Mouse (Mus musculus): ENCODE data around the gene Adcy1. TPM values are rescaled to one million over a fixed set of nuclear protein-coding genes. Genes with fewer than 3 reads are reported as not detected.

The Adcy1 gene
- polyA plus RNA-seq, 1 experiment from 2014 or later: 0.40 TPM

GRCm38 (mm10) chr11:7135301-7135700 is 72.0 kb downstream of the Adcy1 start:
- Histone ChIP-seq H3K27ac (ENCODE audit: low read depth, low read length) (no peak overlapping the region), H3K4me2 (replicated peaks; ENCODE audit: low read depth) (no peak overlapping the region), H3K4me1 (replicated peaks; ENCODE audit: control insufficient read depth, insufficient read depth, low read length) (no peaks in the 10 kb centered on the region), H3K9ac (ENCODE audit: low read depth, low read length) (no peak overlapping the region), H3K27me3 (replicated peaks; ENCODE audit: control insufficient read depth, insufficient read depth, low read length) (no peaks in the 10 kb centered on the region), H3K9me3 (ENCODE audit: control insufficient read depth) (no peaks in the 10 kb centered on the region), H3K36me3 (ENCODE audit: control insufficient read depth, insufficient read depth) (no peaks in the 10 kb centered on the region), H3K4me3 (ENCODE audit: low read depth, low read length) (no peak overlapping the region)
- no peak for ATAC-seq
- WGBS: 59% methylated on average over 6 of the region's 6 CpGs
- no peak for TF ChIP-seq CTCF (IDR thresholded peaks at IDR 0.05; ENCODE audit: low read depth)

DNA sequence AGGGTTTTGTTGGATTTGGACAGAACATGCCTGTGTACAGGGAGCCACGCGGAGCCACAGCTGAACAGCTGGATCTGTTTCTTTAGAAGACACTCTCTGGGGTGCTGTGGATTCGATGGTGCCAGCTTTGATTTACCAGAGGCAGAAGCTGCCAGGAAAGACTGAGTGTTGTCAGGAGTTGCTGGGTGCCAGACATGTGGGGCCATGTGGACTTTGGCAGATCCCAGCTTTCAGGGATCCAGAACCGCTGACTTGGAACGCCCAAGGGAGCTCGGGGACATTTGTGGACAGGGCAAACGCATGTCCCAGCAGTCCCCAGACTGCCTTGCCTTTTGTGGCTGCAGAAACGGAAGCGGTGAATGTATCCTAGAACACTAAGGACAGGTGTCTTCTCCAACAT is 72.5 kb downstream of the Adcy1 start:
- no peaks in the 10 kb centered on the region for H3K4me1 ChIP-seq (replicated peaks; ENCODE audit: control insufficient read depth, insufficient read depth, low read length)
- H3K27me3 ChIP-seq (replicated peaks; ENCODE audit: control insufficient read depth, insufficient read depth, low read length): no peaks in the 10 kb centered on the region
- H3K4me3 ChIP-seq (ENCODE audit: low read depth, low read length): no peak overlapping the region
- no peak for ATAC-seq
- H3K9me3 ChIP-seq (ENCODE audit: control insufficient read depth): no peaks in the 10 kb centered on the region
- no peaks in the 10 kb centered on the region for H3K36me3 ChIP-seq (ENCODE audit: control insufficient read depth, insufficient read depth)
- no peak for TF ChIP-seq CTCF (IDR thresholded peaks at IDR 0.05; ENCODE audit: low read depth)
- 85% methylated on average over 9 of the region's 9 CpGs for WGBS
- no peak overlapping the region for H3K4me2 ChIP-seq (replicated peaks; ENCODE audit: low read depth)
- H3K27ac ChIP-seq (ENCODE audit: low read depth, low read length): no peak overlapping the region
- H3K9ac ChIP-seq (ENCODE audit: low read depth, low read length): no peak overlapping the region

- Histone ChIP-seq H3K27me3 (replicated peaks; ENCODE audit: control insufficient read depth, insufficient read depth, low read length) (no peaks in the 10 kb centered on the region), H3K4me2 (replicated peaks; ENCODE audit: low read depth) (no peak overlapping the region), H3K27ac (ENCODE audit: low read depth, low read length) (no peak overlapping the region), H3K4me1 (replicated peaks; ENCODE audit: control insufficient read depth, insufficient read depth, low read length) (no peaks in the 10 kb centered on the region), H3K4me3 (ENCODE audit: low read depth, low read length) (no peak overlapping the region), H3K36me3 (ENCODE audit: control insufficient read depth, insufficient read depth) (no peaks in the 10 kb centered on the region), H3K9ac (ENCODE audit: low read depth, low read length) (no peak overlapping the region), H3K9me3 (ENCODE audit: control insufficient read depth) (no peaks in the 10 kb centered on the region)
- TF ChIP-seq CTCF (IDR thresholded peaks at IDR 0.05; ENCODE audit: low read depth): no peak
- no peak for ATAC-seq
- 55% methylated on average over 5 of the region's 5 CpGs for WGBS
Measured at GRCm38 (mm10) chr11:7136246-7136855, 73.1 kb downstream of the Adcy1 start.

DNA sequence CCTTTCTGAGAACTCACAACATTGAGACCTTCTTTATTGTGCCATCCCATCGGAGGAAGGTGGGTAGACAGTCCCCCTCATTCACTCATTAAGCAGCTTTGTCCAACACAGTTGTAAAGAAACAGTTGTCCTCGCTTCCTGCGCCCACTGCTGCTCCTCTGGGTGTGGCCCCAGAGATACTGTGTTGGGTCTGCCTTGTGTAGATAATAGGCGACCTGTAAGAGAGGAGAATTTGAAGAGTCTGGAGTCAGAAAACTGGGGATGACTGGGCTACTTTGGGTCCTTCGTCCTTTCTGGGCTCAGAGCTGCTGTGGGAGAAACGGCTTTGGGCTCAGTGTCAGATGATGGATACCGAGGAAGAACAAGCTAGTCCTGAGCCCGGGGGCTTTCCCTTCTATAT is 75.1 kb downstream of the Adcy1 start:
- no peak for TF ChIP-seq CTCF (IDR thresholded peaks at IDR 0.05; ENCODE audit: low read depth)
- WGBS: 83% methylated on average over 8 of the region's 8 CpGs
- no peaks in the 10 kb centered on the region for H3K4me1 ChIP-seq (replicated peaks; ENCODE audit: control insufficient read depth, insufficient read depth, low read length)
- no peak overlapping the region for H3K4me2 ChIP-seq (replicated peaks; ENCODE audit: low read depth)
- ATAC-seq: no peak
- no peaks in the 10 kb centered on the region for H3K36me3 ChIP-seq (ENCODE audit: control insufficient read depth, insufficient read depth)
- H3K27ac ChIP-seq (ENCODE audit: low read depth, low read length): no peak overlapping the region
- no peak overlapping the region for H3K4me3 ChIP-seq (ENCODE audit: low read depth, low read length)
- H3K9ac ChIP-seq (ENCODE audit: low read depth, low read length): no peak overlapping the region
- no peaks in the 10 kb centered on the region for H3K27me3 ChIP-seq (replicated peaks; ENCODE audit: control insufficient read depth, insufficient read depth, low read length)
- no peaks in the 10 kb centered on the region for H3K9me3 ChIP-seq (ENCODE audit: control insufficient read depth)

GRCm38 (mm10) chr11:7140449-7140848 is 77.2 kb downstream of the Adcy1 start:
- no peak overlapping the region for H3K27ac ChIP-seq (ENCODE audit: low read depth, low read length)
- H3K9me3 ChIP-seq (ENCODE audit: control insufficient read depth): no peaks in the 10 kb centered on the region
- no peak overlapping the region for H3K4me2 ChIP-seq (replicated peaks; ENCODE audit: low read depth)
- no peaks in the 10 kb centered on the region for H3K27me3 ChIP-seq (replicated peaks; ENCODE audit: control insufficient read depth, insufficient read depth, low read length)
- peak; percentile 81 for TF ChIP-seq CTCF (IDR thresholded peaks at IDR 0.05; ENCODE audit: low read depth)
- 91% methylated on average over 3 of the region's 3 CpGs for WGBS
- no peak overlapping the region for H3K9ac ChIP-seq (ENCODE audit: low read depth, low read length)
- H3K36me3 ChIP-seq (ENCODE audit: control insufficient read depth, insufficient read depth): no peaks in the 10 kb centered on the region
- no peak for ATAC-seq
- H3K4me3 ChIP-seq (ENCODE audit: low read depth, low read length): no peak overlapping the region
- H3K4me1 ChIP-seq (replicated peaks; ENCODE audit: control insufficient read depth, insufficient read depth, low read length): no peaks in the 10 kb centered on the region

DNA sequence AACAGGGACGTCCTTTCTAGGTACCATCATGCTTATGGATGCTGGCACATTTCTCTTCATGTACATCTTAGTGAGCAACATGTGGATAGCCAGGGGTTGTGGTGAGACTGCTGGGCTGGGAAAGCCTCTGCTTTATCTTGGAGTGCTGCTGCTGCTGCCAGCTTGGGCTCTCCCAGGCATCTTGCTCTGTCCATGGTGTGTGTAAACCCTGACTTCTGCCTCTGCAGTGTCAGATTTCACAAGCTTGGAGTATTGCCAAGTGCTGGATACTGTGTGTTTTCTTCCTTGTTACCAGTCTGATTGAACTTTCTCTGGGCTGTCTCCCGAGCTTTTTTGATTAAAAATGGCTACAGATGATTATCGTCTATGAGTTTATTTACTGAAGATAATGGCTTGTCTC is 79.4 kb downstream of the Adcy1 start:
- H3K27me3 ChIP-seq (replicated peaks; ENCODE audit: control insufficient read depth, insufficient read depth, low read length): no peaks in the 10 kb centered on the region
- TF ChIP-seq CTCF (IDR thresholded peaks at IDR 0.05; ENCODE audit: low read depth): no peak
- no peaks in the 10 kb centered on the region for H3K4me1 ChIP-seq (replicated peaks; ENCODE audit: control insufficient read depth, insufficient read depth, low read length)
- H3K27ac ChIP-seq (ENCODE audit: low read depth, low read length): no peak overlapping the region
- no peak for ATAC-seq
- H3K4me2 ChIP-seq (replicated peaks; ENCODE audit: low read depth): no peak overlapping the region
- H3K4me3 ChIP-seq (ENCODE audit: low read depth, low read length): no peak overlapping the region
- no peaks in the 10 kb centered on the region for H3K9me3 ChIP-seq (ENCODE audit: control insufficient read depth)
- no peak overlapping the region; the same call in 1 of the 2 replicates for H3K9ac ChIP-seq (ENCODE audit: low read depth, low read length)
- H3K36me3 ChIP-seq (ENCODE audit: control insufficient read depth, insufficient read depth): no peaks in the 10 kb centered on the region
- 27% methylated on average over 3 of the region's 3 CpGs for WGBS

DNA sequence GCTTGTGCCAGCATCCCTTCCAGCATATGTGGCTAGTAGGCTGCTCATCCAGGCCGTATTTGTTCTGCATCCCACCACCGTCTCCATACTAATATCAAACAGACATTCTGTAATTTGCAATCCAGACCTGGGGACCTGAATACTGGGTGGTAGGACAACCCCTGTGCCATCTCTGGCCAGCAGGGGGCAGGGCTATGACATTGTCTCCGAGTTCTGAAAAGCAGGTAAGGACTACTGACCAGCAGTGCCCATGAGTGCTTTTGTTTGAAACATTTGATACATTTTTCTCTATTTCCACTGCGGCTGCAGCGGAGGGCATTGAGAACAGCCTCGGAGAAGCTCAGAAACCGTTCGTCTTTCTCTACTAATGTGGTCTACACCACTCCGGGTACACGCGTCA is 81.1 kb downstream of the Adcy1 start:
- Histone ChIP-seq H3K4me3 (ENCODE audit: low read depth, low read length) (no peak overlapping the region), H3K9me3 (ENCODE audit: control insufficient read depth) (no peaks in the 10 kb centered on the region), H3K27ac (ENCODE audit: low read depth, low read length) (no peak overlapping the region), H3K9ac (ENCODE audit: low read depth, low read length) (no peak overlapping the region), H3K4me2 (replicated peaks; ENCODE audit: low read depth) (no peak overlapping the region), H3K27me3 (replicated peaks; ENCODE audit: control insufficient read depth, insufficient read depth, low read length) (no peaks in the 10 kb centered on the region), H3K36me3 (ENCODE audit: control insufficient read depth, insufficient read depth) (no peaks in the 10 kb centered on the region), H3K4me1 (replicated peaks; ENCODE audit: control insufficient read depth, insufficient read depth, low read length) (no peaks in the 10 kb centered on the region)
- peak; percentile 59 for TF ChIP-seq CTCF (IDR thresholded peaks at IDR 0.05; ENCODE audit: low read depth)
- 88% methylated on average over 11 of the region's 11 CpGs for WGBS
- ATAC-seq: no peak
